Mouse (Mus musculus) thymus, postnatal 4 days (tissue): Measurements from ENCODE around the gene Klk1b24.
"Not testable (repeated sequence)": the region's sequence is repeated elsewhere in the genome, so short reads cannot be mapped to it uniquely, and the experiment has no call there.

ENCODE experiments used
- DNase-seq: peaks from one replicate; pipeline ENCODE4 v3.0.0; 2021

Klk1b24 gene

DNA sequence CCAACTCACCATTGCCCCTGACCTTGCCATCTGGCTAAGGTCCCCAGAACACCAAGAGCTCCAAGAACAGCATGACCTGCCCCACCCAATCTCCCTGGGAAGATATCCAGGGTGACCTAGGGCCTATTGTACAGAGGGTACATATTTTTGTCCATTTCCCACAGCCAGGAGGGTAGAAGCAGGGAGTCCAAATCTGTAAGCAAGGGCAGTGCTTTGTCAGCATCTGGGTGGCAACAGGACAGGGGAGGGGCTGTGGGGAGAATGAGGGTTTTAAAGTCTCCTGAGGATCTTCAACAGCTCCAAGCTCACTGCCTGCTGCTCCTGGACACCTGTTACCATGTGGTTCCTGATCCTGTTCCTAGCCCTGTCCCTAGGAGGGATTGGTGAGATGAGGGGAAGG lies at the start of gene Klk1b24:
Gene Klk1b24 (plus strand): TSS at position 301 of the 400 bp plus-strand sequence.
- not testable (repeated sequence) for DNase-seq

DNA sequence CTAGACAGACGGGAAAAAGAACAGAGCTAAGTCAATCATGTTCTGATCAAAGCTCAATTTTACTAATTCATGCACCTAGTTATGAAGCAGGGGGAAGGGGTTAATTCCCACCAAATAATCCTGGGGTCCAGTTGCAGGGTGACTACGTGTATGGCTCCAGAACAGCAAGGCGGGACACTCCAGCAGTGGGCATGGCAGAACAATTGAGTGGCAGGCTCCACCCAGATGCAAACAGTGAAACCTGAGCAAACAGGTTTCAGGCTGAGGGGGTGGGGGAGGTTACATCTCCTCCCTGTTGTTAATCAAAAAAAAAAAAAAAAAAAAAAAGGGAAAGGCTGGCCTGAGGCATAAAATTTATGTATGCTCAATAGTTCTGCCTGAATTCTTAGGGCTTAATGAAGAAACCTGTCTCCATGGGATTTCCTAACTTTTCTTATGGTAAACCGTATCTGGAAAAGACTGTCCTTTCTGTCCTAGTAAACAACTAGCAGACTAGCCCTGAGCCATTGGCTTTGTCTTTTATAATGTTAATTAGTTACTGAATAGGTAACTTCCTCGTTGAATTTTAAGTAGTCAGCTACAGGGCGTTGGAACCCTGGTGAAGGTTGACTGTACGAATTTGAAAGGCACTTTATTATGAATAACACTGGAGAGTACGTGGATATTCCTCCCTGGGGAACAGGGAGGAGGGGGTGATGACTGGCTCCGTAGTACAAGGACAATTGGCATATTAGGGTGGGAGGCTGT lies 8.6 kb upstream of the Klk1b24 start:
- no peak for DNase-seq

DNA sequence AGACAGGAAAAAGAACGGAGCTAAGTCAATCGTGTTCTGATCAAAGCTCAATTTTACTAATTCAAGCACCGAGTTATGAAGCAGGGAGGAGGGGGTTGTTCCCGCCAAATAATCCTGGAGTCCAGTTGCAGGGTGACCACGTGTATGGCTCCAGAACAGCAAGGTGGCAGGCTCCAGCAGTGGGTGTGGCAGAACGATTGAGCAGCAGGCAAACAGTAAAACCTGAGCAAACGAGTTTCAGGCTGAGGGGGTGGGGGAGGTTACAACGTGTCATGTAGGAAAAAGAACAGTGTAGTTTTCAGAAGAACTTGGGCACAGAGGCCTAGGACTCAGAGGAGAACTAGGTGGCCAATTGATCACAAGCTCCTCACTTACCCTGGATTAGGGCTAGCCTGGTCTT lies 1.5 kb upstream of the Klk1b24 start:
- not testable (repeated sequence) for DNase-seq

DNA sequence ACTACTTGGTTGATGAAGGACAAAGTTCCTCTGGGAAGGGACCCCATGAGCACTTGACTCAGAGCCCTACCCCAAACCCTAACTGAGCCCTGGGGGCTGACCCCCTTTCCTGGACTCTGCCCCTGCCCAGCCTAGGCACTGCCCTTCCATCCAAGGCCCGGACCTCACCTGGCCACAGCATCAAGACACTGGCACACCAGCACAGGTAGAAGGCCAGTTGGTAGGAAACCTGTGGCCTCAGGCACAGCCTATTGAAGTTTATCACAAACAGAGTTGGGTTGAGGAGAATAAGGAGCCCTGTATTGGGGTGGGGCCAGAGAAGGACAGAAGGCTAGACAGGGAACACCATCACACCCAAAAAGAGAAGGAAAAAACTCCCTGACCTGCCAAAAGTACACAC lies 5.4 kb downstream of the Klk1b24 start:
- DNase-seq: not testable (repeated sequence)

DNA sequence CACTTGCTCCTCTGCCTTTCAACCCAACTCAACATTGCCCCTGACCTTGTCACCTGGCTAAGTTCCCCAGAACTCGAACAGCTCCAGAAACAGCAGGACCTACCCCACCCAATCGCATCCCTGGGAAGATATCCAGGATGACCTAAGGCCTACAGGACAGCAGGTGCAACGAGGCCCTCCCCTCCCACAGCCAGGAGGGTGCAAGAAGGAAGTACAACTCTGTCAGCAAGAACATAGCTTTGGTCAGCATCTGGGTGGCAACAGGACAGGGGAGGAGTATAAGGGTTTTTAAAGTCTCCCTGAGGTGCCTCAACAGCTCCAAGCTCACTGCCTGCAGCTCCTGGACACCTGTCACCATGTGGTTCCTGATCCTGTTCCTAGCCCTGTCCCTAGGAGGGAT lies 9.9 kb downstream of the Klk1b24 start, which contains the start of gene Klk1b3:
Gene Klk1b3 (plus strand): TSS at position 301 of the 400 bp plus-strand sequence.
- no peak for DNase-seq

DNA sequence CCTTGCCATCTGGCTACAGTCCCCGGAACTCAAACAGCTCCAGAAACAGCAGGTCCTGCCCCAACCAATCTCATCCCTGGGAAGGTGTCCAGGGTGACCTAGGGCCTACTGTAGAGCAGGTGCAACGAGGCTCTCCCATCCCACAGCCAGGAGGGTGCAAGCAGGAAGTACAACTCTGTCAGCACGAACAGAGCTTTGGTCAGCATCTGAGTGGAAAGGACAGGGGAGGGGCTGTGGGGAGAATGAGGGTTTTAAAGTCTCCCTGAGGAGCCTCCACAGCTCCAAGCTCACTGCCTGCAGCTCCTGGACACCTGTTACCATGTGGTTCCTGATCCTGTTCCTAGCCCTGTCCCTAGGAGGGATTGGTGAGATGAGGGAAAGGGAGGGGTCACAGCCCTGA lies 19.1 kb downstream of the Klk1b24 start, which contains the start of gene Klk1b4:
Gene Klk1b4 (plus strand): TSS at position 301 of the 400 bp plus-strand sequence.
- not testable (repeated sequence) for DNase-seq

DNA sequence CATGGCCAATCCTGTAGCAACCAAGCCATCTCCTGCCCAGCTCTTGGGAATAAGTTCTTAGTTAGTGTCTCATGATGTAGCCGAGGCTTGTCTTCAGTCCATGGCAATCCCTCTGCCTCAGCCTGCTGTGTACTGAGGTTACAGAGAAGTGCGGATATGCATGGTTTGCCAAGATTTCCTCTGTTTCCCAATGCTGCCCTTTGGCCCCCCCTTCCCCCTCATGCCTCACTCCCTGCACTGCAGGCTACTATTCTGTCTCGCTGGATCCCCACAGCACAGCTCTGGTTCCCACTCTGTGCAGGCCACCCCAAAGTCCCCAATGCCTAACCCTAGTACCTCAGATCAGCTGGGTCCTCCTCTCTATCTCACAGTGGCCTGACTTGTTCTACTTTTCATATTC lies 20.3 kb downstream of the Klk1b24 start:
- DNase-seq: no peak

DNA sequence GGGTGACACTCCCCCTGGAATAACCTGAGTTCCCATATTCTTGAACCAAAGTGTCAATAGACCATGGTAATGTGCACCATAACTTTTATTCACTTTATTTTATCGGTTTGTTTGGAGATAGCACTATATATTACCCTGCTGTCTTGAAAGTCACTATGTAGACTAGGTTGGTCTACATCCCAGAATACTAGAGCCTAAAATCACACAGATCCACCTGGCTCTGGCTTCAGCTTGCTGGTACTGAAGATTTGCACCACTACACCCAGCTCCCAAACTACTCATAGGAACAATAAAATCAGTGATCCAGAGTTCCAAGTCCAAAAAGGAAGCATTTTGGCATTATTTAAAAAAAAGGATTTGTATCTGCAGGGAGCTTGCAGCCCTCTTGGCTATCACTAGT lies 27.6 kb downstream of the Klk1b24 start, which contains the start of gene Klk1b5:
Gene Klk1b5 (plus strand): TSS at position 301 of the 400 bp plus-strand sequence.
- no peak for DNase-seq

DNA sequence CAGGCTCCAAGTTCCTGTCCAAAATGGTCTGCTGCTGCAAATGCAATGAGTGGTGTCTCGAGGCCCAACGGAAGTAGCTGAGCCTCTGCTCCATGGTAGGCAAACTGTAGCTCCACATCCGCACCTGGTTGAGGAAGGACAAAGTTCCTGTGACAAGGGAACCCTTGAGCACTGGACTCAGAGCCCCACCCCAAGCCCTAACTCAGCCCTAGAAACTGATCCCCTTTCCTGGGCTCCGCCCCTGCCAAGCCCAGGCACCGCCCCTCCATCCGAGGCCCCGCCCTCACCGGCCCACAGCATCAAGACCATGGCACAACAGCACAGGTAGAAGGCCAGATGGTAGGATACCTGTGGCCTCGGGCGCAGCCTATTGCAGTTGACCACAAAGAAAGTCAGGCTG lies 33.6 kb downstream of the Klk1b24 start:
- DNase-seq: not testable (repeated sequence)

DNA sequence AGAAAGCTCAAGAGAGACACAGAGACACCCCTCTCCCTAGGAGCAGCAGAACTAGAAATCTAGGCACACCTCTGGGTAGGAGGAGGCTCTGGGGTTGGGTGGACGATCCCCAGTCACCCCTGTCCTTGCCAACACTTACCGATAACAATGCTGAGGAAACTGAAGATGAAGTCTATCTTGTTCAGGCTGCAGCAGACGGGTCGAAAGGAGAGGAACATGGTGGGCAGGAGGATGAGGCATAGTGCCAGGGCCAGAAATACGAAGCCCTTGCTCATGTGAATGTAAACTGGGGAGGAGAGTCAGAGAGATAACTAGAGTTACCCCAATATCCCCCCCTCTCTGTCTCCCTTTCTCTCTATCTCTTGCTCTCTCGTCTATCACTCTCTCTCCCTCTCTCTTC lies 34.3 kb downstream of the Klk1b24 start:
- not testable (repeated sequence) for DNase-seq

DNA sequence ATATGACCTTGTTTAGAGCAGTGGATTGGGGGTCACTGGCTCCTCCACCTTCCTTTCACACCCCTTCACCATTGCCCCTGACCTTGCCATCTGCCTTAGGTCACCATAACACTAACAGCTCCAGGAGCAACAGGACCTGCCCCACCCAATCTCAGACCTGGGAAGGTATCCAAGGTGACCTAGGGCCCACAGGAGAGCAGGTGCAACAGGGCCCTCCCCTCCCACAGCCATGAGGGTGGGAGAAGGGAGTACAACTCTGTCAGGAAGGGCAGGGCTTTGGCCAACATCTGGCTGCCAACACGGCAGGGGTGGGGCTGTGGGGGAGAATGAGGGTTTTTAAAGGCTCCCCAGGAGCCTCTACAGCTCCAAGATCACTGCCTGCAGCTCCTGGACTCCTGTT lies 37.0 kb downstream of the Klk1b24 start, which contains the start of gene Klk1:
Gene Klk1 (plus strand): TSS at position 285 of the 400 bp plus-strand sequence.
- no peak for DNase-seq

DNA sequence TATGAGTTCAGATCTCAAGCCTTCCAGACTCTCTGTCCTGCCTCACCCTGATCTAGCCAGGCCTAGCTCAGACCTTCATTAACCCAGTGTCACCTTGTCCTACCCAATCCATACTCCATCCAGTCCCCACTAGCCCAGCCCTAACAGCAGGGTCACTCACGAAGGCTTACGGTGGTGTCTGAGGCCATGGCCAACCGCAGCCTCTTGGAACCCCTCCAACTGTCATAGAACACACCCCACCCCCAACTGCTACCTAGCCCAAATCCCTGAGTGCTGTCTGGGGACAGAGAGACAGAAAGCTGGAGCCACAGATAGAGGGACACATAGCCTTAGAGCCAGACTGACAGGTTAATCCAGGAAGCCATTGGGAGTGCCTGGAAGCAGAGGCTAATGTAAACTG lies 47.9 kb downstream of the Klk1b24 start, which contains the start of gene Gm36864:
Gene Gm36864 (plus strand): TSS at position 269 of the 400 bp plus-strand sequence.
- DNase-seq: no peak

DNA sequence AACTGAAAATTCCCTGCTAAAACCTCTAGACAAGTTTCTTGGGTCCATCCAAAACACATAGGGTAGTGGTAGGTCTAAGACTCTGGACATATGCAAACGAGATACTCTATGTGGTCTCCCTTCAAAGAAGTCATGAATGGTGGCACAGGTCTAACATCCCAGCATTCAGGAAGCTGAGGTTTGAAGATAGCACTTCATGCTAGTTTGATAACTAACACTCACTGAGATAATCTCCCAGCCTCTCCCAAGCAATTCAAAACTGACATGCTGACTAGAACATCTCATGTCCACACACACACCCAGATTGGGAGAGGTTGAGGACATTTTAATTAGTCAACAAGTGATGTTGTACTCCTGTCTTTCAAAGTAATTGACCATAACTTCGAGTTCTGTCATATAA lies 51.9 kb downstream of the Klk1b24 start:
- no peak for DNase-seq

DNA sequence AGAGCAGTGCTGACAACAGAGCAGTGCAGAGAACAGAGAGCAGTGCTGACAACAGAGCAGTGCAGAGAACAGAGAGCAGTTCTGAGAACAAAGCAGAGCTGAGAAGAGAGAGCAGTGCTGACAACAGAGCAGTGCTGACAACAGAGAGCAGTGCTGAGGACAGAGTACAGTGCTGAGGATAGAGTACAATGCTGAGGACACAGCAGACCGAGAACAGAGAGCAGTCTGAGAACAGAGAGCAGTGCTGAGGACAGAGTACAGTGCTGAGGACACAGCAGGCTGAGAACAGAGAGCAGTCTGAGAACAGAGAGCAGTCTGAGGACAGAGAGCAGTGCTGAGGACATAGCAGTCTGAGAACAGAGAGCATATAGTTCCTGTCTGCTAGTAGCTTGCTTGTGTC lies 52.7 kb downstream of the Klk1b24 start:
- DNase-seq: no peak

DNA sequence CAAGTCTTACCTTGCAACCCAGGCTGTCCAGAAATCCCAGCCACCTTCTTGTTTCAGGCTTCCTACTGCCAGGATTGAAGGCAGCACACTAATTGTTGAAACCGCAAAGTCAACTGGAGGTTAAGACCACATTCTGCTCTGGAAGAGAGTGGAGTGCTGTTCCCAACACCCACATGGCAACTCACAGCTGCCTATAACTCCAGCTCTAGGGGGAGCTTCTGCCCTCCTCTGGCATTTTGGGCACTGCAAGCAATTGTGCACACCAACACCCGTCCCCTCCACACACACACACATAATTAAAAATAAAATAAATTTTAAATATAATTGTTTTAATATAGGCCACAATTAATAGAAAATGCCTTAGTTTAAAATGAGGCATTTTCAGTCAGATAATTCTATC lies 53.1 kb downstream of the Klk1b24 start:
- DNase-seq: no peak
